Mouse (Mus musculus) ES-E14 (cell line): ENCODE data around the gene 1700020N01Rik. TPM values are rescaled to one million over a fixed set of nuclear protein-coding genes. Genes with fewer than 3 reads are reported as not detected.

Experiments
- DNase-seq: peaks from one replicate; pipeline ENCODE4 v3.0.0-alpha.2; 2013; ENCODE audit warnings: low read depth, low spot score
- H3K27ac ChIP-seq: 2 replicates; pipeline ENCODE4 v1.5.1; 2012; ENCODE audit warnings: low read depth, mild to moderate bottlenecking, low read length, moderate library complexity, mixed read lengths; ENCODE audit not compliant: poor library complexity, insufficient read depth, severe bottlenecking
- H3K36me3 ChIP-seq: 2 replicates; pipeline ENCODE4 v1.6.1; 2012; ENCODE audit warnings: mild to moderate bottlenecking, low read length, moderate library complexity, mixed read lengths; ENCODE audit not compliant: control insufficient read depth, poor library complexity, insufficient read depth, severe bottlenecking
- H3K4me1 ChIP-seq, 2 experiments: fragments of 150-350 bp in 1 of 2; sonication (generic) in 1 of 2; 2 replicates each; pipeline ENCODE4 v1.6.1; 2012; ENCODE audit warnings: low read length in 2 of 2, mild to moderate bottlenecking in 1 of 2, mixed read lengths in 1 of 2; ENCODE audit not compliant: control insufficient read depth in 2 of 2, insufficient read depth in 2 of 2, poor library complexity in 1 of 2
- H3K4me3 ChIP-seq, 2 experiments: fragments of 150-350 bp in 1 of 2; sonication (generic) in 1 of 2; 2 replicates each; pipeline ENCODE4 v1.5.1; 2012; ENCODE audit warnings: low read length in 2 of 2, low read depth in 1 of 2, mild to moderate bottlenecking in 1 of 2, mixed read lengths in 1 of 2; ENCODE audit not compliant: insufficient read depth in 1 of 2, poor library complexity in 1 of 2, severe bottlenecking in 1 of 2
- H3K9ac ChIP-seq: 2 replicates; pipeline ENCODE4 v1.6.1; 2012; ENCODE audit warnings: low read depth, mild to moderate bottlenecking, low read length, mixed read lengths; ENCODE audit not compliant: poor library complexity, insufficient read depth, severe bottlenecking
- H3K9me3 ChIP-seq: fragments of 150-350 bp; sonication (generic); 2 replicates; pipeline ENCODE4 v1.6.1; 2012; ENCODE audit warnings: low read depth, mild to moderate bottlenecking, low read length; ENCODE audit not compliant: control insufficient read depth, insufficient read depth
- CHD2 ChIP-seq: IDR thresholded peaks from 2 replicates; pipeline ENCODE4 v1.6.1; 2014; ENCODE audit warnings: mild to moderate bottlenecking, low read depth, low read length, inconsistent platforms
- HCFC1 ChIP-seq: IDR thresholded peaks from 2 replicates; pipeline ENCODE4 v1.6.1; 2012; ENCODE audit warnings: low read length, inconsistent platforms, borderline replicate concordance; ENCODE audit not compliant: insufficient read depth
- MAFK ChIP-seq: IDR thresholded peaks from 2 replicates; pipeline ENCODE4 v1.6.1; 2014; ENCODE audit warnings: mild to moderate bottlenecking, low read depth, low read length, inconsistent platforms; ENCODE audit not compliant: insufficient read depth
- ZC3H11A ChIP-seq: IDR thresholded peaks from 2 replicates; pipeline ENCODE4 v1.6.1; 2012; ENCODE audit warnings: low read depth, mild to moderate bottlenecking, inconsistent platforms, low read length, borderline replicate concordance
- ZNF384 ChIP-seq: IDR thresholded peaks from 2 replicates; pipeline ENCODE4 v1.6.1; 2012; ENCODE audit warnings: low read depth, low read length, inconsistent platforms
- in situ Hi-C, 2 experiments: fragments of 600-800 bp; cut with MboI; formaldehyde crosslinking; loops; one replicate each; pipeline ENCODE4 v1.15.1; 2025; ENCODE audit warnings: low sequenced_read_pairs in 2 of 2, inconsistent platforms in 1 of 2; ENCODE audit not compliant: unreplicated experiment in 2 of 2
- total RNA-seq: library from RNA; depleted of rRNA; stranded (reverse); fragments of 300-350 nt; gene quantifications from 2 replicates; pipeline ENCODE4 v1.2.3, GENCODE M21; 2012

Gene 1700020N01Rik
- total RNA-seq, 1 experiment, result 0.54 TPM

GRCm38 (mm10) chr10:21605601-21606000 lies 12.7 kb downstream of the 1700020N01Rik start:
- no peak overlapping the region for H3K27ac ChIP-seq
- no peaks in the 10 kb centered on the region for H3K36me3 ChIP-seq
- H3K9me3 ChIP-seq, result no peaks in the 10 kb centered on the region
- H3K4me1 ChIP-seq, result 0 out of 4 replicates have a peak, but pooled peaks cover 0 to 2% of the 10 kb centered on the region in 2 experiments
- in situ Hi-C loops, result loop anchor here in 1 of 2 experiments (25.0 kb wide), 1 partner anchor 407 kb away; no protein-coding TSS in a partner anchor
- DNase-seq, result no peak
- no peak overlapping the region for H3K4me3 ChIP-seq
- no peak for TF ChIP-seq MAFK
- no peak overlapping the region for H3K9ac ChIP-seq

GRCm38 (mm10) chr10:21606931-21607330 lies 14.0 kb downstream of the 1700020N01Rik start:
- no peak overlapping the region for H3K9ac ChIP-seq
- in situ Hi-C loops, result loop anchor here in 1 of 2 experiments (25.0 kb wide), 1 partner anchor 405 kb away; no protein-coding TSS in a partner anchor

DNA sequence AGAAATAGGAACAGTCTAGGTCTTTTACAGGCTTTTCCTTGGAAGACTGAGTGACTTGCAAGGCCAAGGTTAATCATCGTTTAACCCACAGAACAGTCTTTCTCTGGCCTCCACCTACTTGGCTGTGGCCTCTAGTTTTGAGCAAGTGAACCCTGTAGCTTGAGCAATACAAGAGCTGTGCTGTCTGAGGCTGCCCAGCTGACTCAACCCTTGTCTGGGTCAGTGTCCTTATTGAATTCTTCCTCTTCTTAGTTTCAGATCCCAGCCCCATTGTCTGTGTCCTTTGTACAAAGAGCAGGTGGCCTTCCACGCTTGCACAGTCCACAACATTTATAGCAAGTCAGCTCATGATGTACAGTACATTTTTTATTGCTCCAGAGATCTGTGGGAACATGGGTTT lies 16.6 kb downstream of the 1700020N01Rik start:
- Histone ChIP-seq H3K4me1 (0 out of 4 replicates have a peak, but pooled peaks cover 0 to 2% of the 10 kb centered on the region in 2 experiments), H3K4me3 (no peak overlapping the region), H3K9me3 (no peaks in the 10 kb centered on the region), H3K27ac (no peak overlapping the region), H3K36me3 (no peaks in the 10 kb centered on the region), H3K9ac (no peak overlapping the region)
- in situ Hi-C loops, result loop anchor here in 1 of 2 experiments (25.0 kb wide), 1 partner anchor 403 kb away; no protein-coding TSS in a partner anchor
- no peak for TF ChIP-seq MAFK
- no peak for TF ChIP-seq ZC3H11A
- TF ChIP-seq CHD2, result no peak
- TF ChIP-seq HCFC1, result no peak
- no peak for TF ChIP-seq ZNF384
- DNase-seq, result no peak

More at GRCm38 (mm10) chr10:21606931-21607330, 14.0 kb downstream of the 1700020N01Rik start:
- H3K4me1 ChIP-seq, result 0 out of 4 replicates have a peak, but pooled peaks cover 0 to 2% of the 10 kb centered on the region in 2 experiments
- H3K9me3 ChIP-seq, result no peaks in the 10 kb centered on the region
- no peak overlapping the region for H3K27ac ChIP-seq
- no peak overlapping the region for H3K4me3 ChIP-seq
- TF ChIP-seq MAFK (no peak), ZNF384 (no peak), HCFC1 (no peak), CHD2 (no peak), ZC3H11A (no peak)
- DNase-seq, result no peak
- no peaks in the 10 kb centered on the region for H3K36me3 ChIP-seq

DNA sequence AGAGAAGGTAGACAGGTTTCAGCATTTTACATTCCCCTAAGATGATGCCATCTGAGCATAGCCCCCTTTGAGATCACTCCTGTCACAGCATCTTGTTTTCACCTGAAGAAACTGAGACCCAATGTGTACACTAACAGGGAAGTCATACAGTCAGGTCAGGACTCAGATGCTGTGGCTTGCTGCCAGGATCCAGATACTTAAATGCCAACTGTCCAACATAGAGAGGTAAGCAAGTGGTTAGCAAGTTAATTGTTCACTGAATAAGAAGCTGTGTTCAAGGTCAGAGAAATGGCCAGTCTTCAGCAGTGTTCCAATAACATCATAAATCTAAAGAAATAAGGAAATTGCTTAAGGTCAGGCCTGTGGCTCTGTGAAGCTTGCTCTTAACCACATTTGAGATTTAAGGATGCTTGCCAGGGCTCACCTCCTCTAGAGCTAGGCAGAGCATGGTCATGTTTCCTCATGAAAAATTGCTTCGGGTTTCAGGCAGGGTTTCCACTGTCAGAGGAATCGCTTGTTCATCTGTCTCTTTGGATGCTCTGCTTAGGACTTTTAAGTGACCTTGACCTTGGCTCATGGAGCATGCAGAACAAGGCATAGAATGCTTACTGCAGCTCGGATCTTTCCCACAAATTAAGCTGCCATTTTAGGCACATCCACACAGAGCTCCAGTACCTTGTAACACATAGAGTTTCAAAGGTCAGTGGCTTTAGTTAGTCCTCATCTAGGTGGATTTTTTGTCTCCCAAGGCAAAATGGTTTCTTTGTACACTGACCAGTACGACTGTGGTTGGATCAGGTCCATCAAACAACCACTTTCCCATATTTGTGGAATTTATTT lies 20.3 kb downstream of the 1700020N01Rik start:
- TF ChIP-seq CHD2 (no peak), HCFC1 (no peak), ZNF384 (no peak), MAFK (no peak), ZC3H11A (no peak)
- no peaks in the 10 kb centered on the region for H3K4me1 ChIP-seq

More for the DNA sequence above, 20.3 kb downstream of the 1700020N01Rik start:
- H3K9me3 ChIP-seq, result no peaks in the 10 kb centered on the region
- in situ Hi-C loops, result loop anchor here in 1 of 2 experiments (25.0 kb wide), 1 partner anchor 399 kb away; no protein-coding TSS in a partner anchor
- H3K4me3 ChIP-seq, result no peak overlapping the region
- H3K36me3 ChIP-seq, result no peaks in the 10 kb centered on the region
- H3K9ac ChIP-seq, result no peak overlapping the region
- H3K27ac ChIP-seq, result no peak overlapping the region
- DNase-seq, result no peak
